Mouse (Mus musculus) megakaryocyte, embryonic 14.5 days (primary cell): ENCODE measurements around the gene B4galnt3.

Source experiments
- FLI1 ChIP-seq: IDR thresholded peaks from 2 replicates; pipeline ENCODE4 v1.6.1; 2012; ENCODE audit warnings: low read length, inconsistent platforms, mixed read lengths
- GATA1 ChIP-seq: IDR thresholded peaks from 3 replicates; pipeline ENCODE4 v1.6.1; 2012; ENCODE audit warnings: mixed read lengths, low read length, inconsistent platforms, borderline replicate concordance

GRCm38 (mm10) chr6:120264151-120264550 is 30.2 kb downstream of the B4galnt3 start:
- TF ChIP-seq GATA1 (no peak), FLI1 (no peak)
